Mouse (Mus musculus) cerebellum, adult 2 months (tissue): ENCODE data around the gene St6galnac3. TPM values are rescaled to one million over a fixed set of nuclear protein-coding genes. Genes with fewer than 3 reads are reported as not detected.

Source experiments
- DNase-seq, 2 experiments: peaks; one replicate each; pipeline ENCODE4 v3.0.0; 2021
- H3K27ac ChIP-seq: fragments of 200-500 bp; 2 replicates; pipeline ENCODE4 v1.5.1; 2012; ENCODE audit warnings: low read length, control low read depth, inconsistent platforms; ENCODE audit not compliant: insufficient read depth
- H3K27me3 ChIP-seq: fragments of 200-500 bp; 2 replicates; pipeline ENCODE4 v1.6.1; 2012; ENCODE audit warnings: inconsistent platforms, mild to moderate bottlenecking, low read length, moderate library complexity; ENCODE audit not compliant: control insufficient read depth, insufficient read depth
- H3K4me1 ChIP-seq: fragments of 200-500 bp; 2 replicates; pipeline ENCODE4 v1.6.1; 2011; ENCODE audit warnings: low read length; ENCODE audit not compliant: control insufficient read depth, insufficient read depth
- H3K4me3 ChIP-seq: fragments of 200-500 bp; replicated peaks from 2 replicates; pipeline ENCODE3; 2011; ENCODE audit warnings: mild to moderate bottlenecking, low read depth, low read length, control low read depth; ENCODE audit not compliant: insufficient read depth
- CTCF ChIP-seq: fragments of 200-500 bp; IDR thresholded peaks from 2 replicates; pipeline ENCODE4 v1.5.1; 2011; ENCODE audit warnings: low read depth, mild to moderate bottlenecking, control low read depth, low read length, moderate library complexity, borderline replicate concordance; ENCODE audit not compliant: insufficient read depth
- POLR2A ChIP-seq: fragments of 200-500 bp; IDR thresholded peaks from 2 replicates; pipeline ENCODE4 v1.6.1; 2011; ENCODE audit warnings: low read length, control low read depth, borderline replicate concordance; ENCODE audit not compliant: insufficient read depth
- WGBS: fragments of 180-500 bp; shearing (Covaris S2); methylation state at CpG from one replicate; pipeline ENCODE4 v1.1.7; 2018; 5-methylcytosine and 5-hydroxymethylcytosine counted together
- polyA plus RNA-seq: library from polyadenylated mRNA; depleted of rRNA; stranded (reverse); fragments of >200 nt; gene quantifications from 2 replicates; pipeline ENCODE4 v1.2.3, GENCODE M21; 2012

The St6galnac3 gene
- polyA plus RNA-seq, 1 experiment: 14.6 TPM

GRCm38 (mm10) chr3:153189685-153190467 is 535.1 kb downstream of the St6galnac3 start:
- TF ChIP-seq CTCF (no peak), POLR2A (no peak)
- Histone ChIP-seq H3K4me3 (no peak overlapping the region), H3K27ac (no peak overlapping the region), H3K4me1 (no peaks in the 10 kb centered on the region), H3K27me3 (no peaks in the 10 kb centered on the region)
- DNase-seq: no peak
- WGBS: 79% methylated on average over 6 of the region's 6 CpGs

- WGBS: 73% methylated on average over 2 of the region's 2 CpGs
- H3K27me3 ChIP-seq: no peaks in the 10 kb centered on the region
- no peaks in the 10 kb centered on the region for H3K4me1 ChIP-seq
- no peak for TF ChIP-seq POLR2A
- no peak for TF ChIP-seq CTCF
- no peak overlapping the region for H3K27ac ChIP-seq
- DNase-seq: peak in 1 of 2 experiments; percentile 16
- H3K4me3 ChIP-seq: no peak overlapping the region
Observed at GRCm38 (mm10) chr3:153188224-153188623, 536.8 kb downstream of the St6galnac3 start.

- TF ChIP-seq POLR2A (no peak), CTCF (no peak)
- no peak for DNase-seq
- H3K27me3 ChIP-seq: no peaks in the 10 kb centered on the region
- WGBS: 90% methylated on average over 3 of the region's 3 CpGs
- no peak overlapping the region for H3K27ac ChIP-seq
- H3K4me1 ChIP-seq: no peaks in the 10 kb centered on the region
- no peak overlapping the region for H3K4me3 ChIP-seq
Observed at GRCm38 (mm10) chr3:153185117-153185516, 539.9 kb downstream of the St6galnac3 start.

GRCm38 (mm10) chr3:153181242-153181641 is 543.7 kb downstream of the St6galnac3 start:
- TF ChIP-seq CTCF (no peak), POLR2A (no peak)
- H3K27ac ChIP-seq: no peak overlapping the region
- no peak overlapping the region for H3K4me3 ChIP-seq
- 17% methylated on average over 6 of the region's 6 CpGs for WGBS
- H3K27me3 ChIP-seq: no peaks in the 10 kb centered on the region
- no peaks in the 10 kb centered on the region for H3K4me1 ChIP-seq
- no peak for DNase-seq

- H3K27me3 ChIP-seq: no peaks in the 10 kb centered on the region
- WGBS: 68% methylated on average over 4 of the region's 4 CpGs
- no peak overlapping the region for H3K4me3 ChIP-seq
- no peak overlapping the region for H3K27ac ChIP-seq
- TF ChIP-seq CTCF (no peak), POLR2A (no peak)
- no peak for DNase-seq
- H3K4me1 ChIP-seq: no peaks in the 10 kb centered on the region
Observed at GRCm38 (mm10) chr3:153176749-153177148, 548.2 kb downstream of the St6galnac3 start.

- H3K4me3 ChIP-seq: no peak overlapping the region
- DNase-seq: no peak
- no peak for TF ChIP-seq CTCF
- no peak for TF ChIP-seq POLR2A
- 36% methylated on average over 6 of the region's 6 CpGs for WGBS
- H3K27me3 ChIP-seq: no peaks in the 10 kb centered on the region
- no peak overlapping the region for H3K27ac ChIP-seq
- H3K4me1 ChIP-seq: no peaks in the 10 kb centered on the region
Observed at GRCm38 (mm10) chr3:153176325-153176724, 548.6 kb downstream of the St6galnac3 start.

- no peak overlapping the region for H3K4me3 ChIP-seq
- H3K4me1 ChIP-seq: peaks cover 5% of the 10 kb centered on the region; the same call in 1 of the 2 replicates
- H3K27ac ChIP-seq: no peak overlapping the region
- 88% methylated on average over 11 of the region's 11 CpGs for WGBS
- no peak for DNase-seq
- TF ChIP-seq CTCF: no peak
- TF ChIP-seq POLR2A: no peak
- H3K27me3 ChIP-seq: no peaks in the 10 kb centered on the region
Observed at GRCm38 (mm10) chr3:153174336-153175033, 550.5 kb downstream of the St6galnac3 start.

GRCm38 (mm10) chr3:153173567-153173966 is 551.4 kb downstream of the St6galnac3 start:
- Histone ChIP-seq H3K27ac (no peak overlapping the region), H3K4me1 (peaks cover 5% of the 10 kb centered on the region; the same call in 1 of the 2 replicates), H3K27me3 (no peaks in the 10 kb centered on the region), H3K4me3 (no peak overlapping the region)
- WGBS: 83% methylated on average over 2 of the region's 2 CpGs
- no peak for DNase-seq
- no peak for TF ChIP-seq CTCF
- TF ChIP-seq POLR2A: no peak

- Histone ChIP-seq H3K4me1 (peaks cover 5% of the 10 kb centered on the region; the same call in 1 of the 2 replicates), H3K27ac (no peak overlapping the region), H3K4me3 (no peak overlapping the region), H3K27me3 (no peaks in the 10 kb centered on the region)
- TF ChIP-seq POLR2A (no peak), CTCF (no peak)
- peak in 1 of 2 experiments; percentile 4 for DNase-seq
- WGBS: 40% methylated on average over 4 of the region's 4 CpGs
Observed at GRCm38 (mm10) chr3:153170146-153170545, 554.8 kb downstream of the St6galnac3 start.
